Comparison of ENCODE assay signal across 10 mouse cellular contexts in genomic region chr7:51979271-51979670, GRCm38 (mm10). TPM values are rescaled to one million over a fixed set of nuclear protein-coding genes. Genes with fewer than 3 reads are reported as not detected.
DNase-seq lines count a peak whose midpoint lies in the region; ATAC-seq and TF ChIP-seq lines count a peak whose summit lies in the region.
"Had no signal": no experiment of that assay in that cellular context is flagged by ENCODE, and none has a peak within 500 bp of the region (broad histone marks: within the 10 kb centered on the region; RNA-seq: fewer than 3 reads in every experiment).

No protein-coding gene starts in this region.

- H3K27ac ChIP-seq in intestine, postnatal 0 days (ENCODE audit: low read depth, low read length), result no peak overlapping the region
- H3K27ac ChIP-seq in intestine, embryonic 15.5 days, result no peak overlapping the region
- H3K27ac ChIP-seq in intestine, embryonic 16.5 days (ENCODE audit: low read length), result no peak overlapping the region
- H3K27ac ChIP-seq: heart, embryonic 10.5 days had no signal

- peak; percentile 67 for TF ChIP-seq CTCF in intestine, postnatal 0 days (IDR thresholded peaks at IDR 0.05; ENCODE audit: low read depth)

- 51% methylated on average over 5 of the region's 5 CpGs for WGBS in intestine, postnatal 0 days
- 45% methylated on average over 5 of the region's 5 CpGs for WGBS in intestine, embryonic 15.5 days
- 54% methylated on average over 5 of the region's 5 CpGs for WGBS in intestine, embryonic 16.5 days

- H3K4me2 ChIP-seq in intestine, postnatal 0 days (replicated peaks; ENCODE audit: low read depth), result no peak overlapping the region
- H3K4me2 ChIP-seq in intestine, embryonic 15.5 days (replicated peaks), result no peak overlapping the region
- H3K4me2 ChIP-seq in intestine, embryonic 16.5 days (ENCODE audit: low read depth, low read length), result no peak overlapping the region

- H3K9me3 ChIP-seq in intestine, postnatal 0 days (ENCODE audit: control insufficient read depth), result no peaks in the 10 kb centered on the region
- H3K9me3 ChIP-seq in intestine, embryonic 15.5 days, result no peaks in the 10 kb centered on the region
- H3K9me3 ChIP-seq in intestine, embryonic 16.5 days (ENCODE audit: control insufficient read depth, low read length), result no peaks in the 10 kb centered on the region
- H3K9me3 ChIP-seq: heart, embryonic 10.5 days had no signal

- no peaks in the 10 kb centered on the region for H3K27me3 ChIP-seq in intestine, postnatal 0 days (replicated peaks; ENCODE audit: control insufficient read depth, insufficient read depth, low read length)
- no peaks in the 10 kb centered on the region for H3K27me3 ChIP-seq in intestine, embryonic 15.5 days (replicated peaks)
- no peaks in the 10 kb centered on the region for H3K27me3 ChIP-seq in intestine, embryonic 16.5 days (replicated peaks; ENCODE audit: control insufficient read depth, insufficient read depth, low read length)

- no peaks in the 10 kb centered on the region for H3K4me1 ChIP-seq in intestine, postnatal 0 days (replicated peaks; ENCODE audit: control insufficient read depth, insufficient read depth, low read length)
- no peaks in the 10 kb centered on the region for H3K4me1 ChIP-seq in intestine, embryonic 15.5 days (replicated peaks)
- H3K4me1 ChIP-seq in intestine, embryonic 16.5 days (ENCODE audit: control insufficient read depth, insufficient read depth, low read length), result no peaks in the 10 kb centered on the region

- no peak overlapping the region for H3K4me3 ChIP-seq in intestine, postnatal 0 days (ENCODE audit: low read depth, low read length)
- H3K4me3 ChIP-seq in intestine, embryonic 15.5 days (replicated peaks), result no peak overlapping the region
- H3K4me3 ChIP-seq in intestine, embryonic 16.5 days (ENCODE audit: low read length), result no peak overlapping the region
- H3K4me3 ChIP-seq: heart, embryonic 10.5 days; myocyte had no signal

- no peak overlapping the region for H3K9ac ChIP-seq in intestine, postnatal 0 days (ENCODE audit: low read depth, low read length)
- no peak overlapping the region for H3K9ac ChIP-seq in intestine, embryonic 15.5 days
- H3K9ac ChIP-seq in intestine, embryonic 16.5 days (ENCODE audit: low read depth, low read length), result no peak overlapping the region

- ATAC-seq in intestine, postnatal 0 days, result no peak
- no peak for ATAC-seq in intestine, embryonic 15.5 days
- ATAC-seq in erythroblast, adult 5-6 weeks (replicated peaks; ENCODE audit: low FRiP score, poor library complexity, severe bottlenecking), result peak; percentile 82
- no peak for ATAC-seq in intestine, embryonic 16.5 days

- H3K36me3 ChIP-seq in intestine, postnatal 0 days (ENCODE audit: control insufficient read depth, insufficient read depth), result no peaks in the 10 kb centered on the region
- H3K36me3 ChIP-seq in intestine, embryonic 15.5 days, result no peaks in the 10 kb centered on the region
- no peaks in the 10 kb centered on the region for H3K36me3 ChIP-seq in intestine, embryonic 16.5 days (ENCODE audit: control insufficient read depth, insufficient read depth, low read length)
- H3K36me3 ChIP-seq: heart, embryonic 10.5 days had no signal

- DNase-seq in 416B (ENCODE audit: low read depth), result peak; percentile 61
- peak; percentile 16 for DNase-seq in CD4-positive helper T cell, adult 2 months (ENCODE audit: low read depth, low spot score)
- DNase-seq in right cerebral cortex, postnatal 25 days, result no peak

RNA-seq across cellular contexts. Expression of gene Svip, which starts 26.5 kb away (rescaled TPM):
- 9.7 and 10.8 TPM in 2 replicates for polyA plus RNA-seq in intestine, postnatal 0 days (2015; fragmentation: Nextera tagmentation; extraction: Ambion mirVana)
- 18.0 and 19.9 TPM in 2 replicates for polyA plus RNA-seq in intestine, embryonic 15.5 days (2015; fragmentation: Nextera tagmentation; extraction: Ambion mirVana)
- 17.8 and 19.0 TPM in 2 replicates for total RNA-seq in erythroblast, adult 5-6 weeks (2015; ENCODE audit: low replicate concordance)
- total RNA-seq in erythroblast, adult 5-6 weeks (2017; ENCODE audit: low replicate concordance), result 14.6 and 15.2 TPM in 2 replicates
- polyA plus RNA-seq in intestine, embryonic 16.5 days (2015; fragmentation: Nextera tagmentation; extraction: Ambion mirVana), result 19.8 and 21.2 TPM in 2 replicates

RNA-seq across cellular contexts. Expression of gene 1700015G11Rik, which starts 36.3 kb away (rescaled TPM):
- not detected in 2 replicates for polyA plus RNA-seq in intestine, postnatal 0 days (2015; fragmentation: Nextera tagmentation; extraction: Ambion mirVana)
- not detected in 2 replicates for polyA plus RNA-seq in intestine, embryonic 15.5 days (2015; fragmentation: Nextera tagmentation; extraction: Ambion mirVana)
- not detected in 2 replicates for total RNA-seq in erythroblast, adult 5-6 weeks (2015; ENCODE audit: low replicate concordance)
- total RNA-seq in erythroblast, adult 5-6 weeks (2017; ENCODE audit: low replicate concordance), result not detected in 2 replicates
- polyA plus RNA-seq in intestine, embryonic 16.5 days (2015; fragmentation: Nextera tagmentation; extraction: Ambion mirVana), result not detected in 2 replicates
- total RNA-seq: left cerebral cortex, postnatal 25 days had no signal
- polyA plus RNA-seq: heart, embryonic 10.5 days; myocyte had no signal
